Mouse (Mus musculus): ENCODE results near the gene Tgoln1.

DNA sequence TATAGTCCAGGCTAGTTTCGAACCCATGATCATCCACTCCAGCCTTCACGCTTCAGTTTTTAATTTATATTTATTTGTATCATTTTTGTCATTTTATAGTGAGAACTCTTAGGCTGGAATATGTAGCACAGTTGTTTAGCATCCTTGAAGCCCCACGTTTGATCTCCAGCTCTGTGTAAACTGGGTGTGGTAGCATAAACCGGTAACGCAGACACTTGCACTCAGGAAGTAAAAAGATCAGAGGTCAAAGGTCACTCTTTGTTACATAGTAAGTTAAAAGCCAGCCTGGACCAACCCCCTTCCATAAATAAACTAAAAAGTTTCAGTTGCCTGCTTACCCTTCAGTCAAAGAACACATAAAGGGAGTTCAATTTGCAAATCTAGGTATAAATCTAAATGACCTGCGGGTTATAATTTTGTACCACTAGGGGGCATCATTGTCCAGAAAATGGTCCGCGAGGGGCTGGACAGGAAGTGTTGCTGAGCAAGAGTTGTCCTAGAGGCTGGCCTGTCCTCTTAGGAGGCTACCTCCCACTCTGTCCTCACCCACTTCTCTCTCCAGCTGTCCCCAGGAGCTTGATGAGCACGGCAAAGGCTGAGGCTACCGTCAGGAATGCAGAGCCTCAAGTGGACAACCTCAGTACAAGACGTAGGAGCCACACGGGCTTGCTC is 19.1 kb upstream of the Tgoln1 start:
- no peak for TF ChIP-seq EP300 (IDR thresholded peaks at IDR 0.05; ENCODE audit: low read depth)
- TF ChIP-seq CTCF (IDR thresholded peaks at IDR 0.05; ENCODE audit: low read depth): peak; percentile 76

Measured in liver, postnatal 0 days (tissue).